8 mouse cellular contexts compared by ENCODE assay signal in genomic region chr7:107665586-107666261, GRCm38 (mm10). TPM values are rescaled to one million over a fixed set of nuclear protein-coding genes. Genes with fewer than 3 reads are reported as not detected.
DNase-seq lines count a peak whose midpoint lies in the region; ATAC-seq lines count a peak whose summit lies in the region.

No protein-coding gene starts in this region.

- 0 out of 2 replicates have a peak, but pooled peaks cover 7% of the 10 kb centered on the region for H3K4me1 ChIP-seq in brown adipose tissue, adult 24 weeks (ENCODE audit: control insufficient read depth, insufficient read depth, insufficient read length, low read length)
- peaks cover 73% of the 10 kb centered on the region for H3K4me1 ChIP-seq in limb, embryonic 10.5 days
- H3K4me1 ChIP-seq in midbrain, embryonic 12.5 days: peaks cover 33% of the 10 kb centered on the region

- H3K9me3 ChIP-seq in limb, embryonic 10.5 days (replicated peaks): no peaks in the 10 kb centered on the region
- H3K9me3 ChIP-seq in midbrain, embryonic 12.5 days: no peaks in the 10 kb centered on the region

- H3K4me2 ChIP-seq in midbrain, embryonic 12.5 days (replicated peaks): peak overlapping the region; percentile 41

- 17% methylated on average over 9 of the region's 9 CpGs for WGBS in limb, embryonic 10.5 days
- 11% methylated on average over 9 of the region's 9 CpGs for WGBS in midbrain, embryonic 12.5 days

- H3K4me3 ChIP-seq in brown adipose tissue, adult 24 weeks (ENCODE audit: insufficient read depth, low read depth, low read length): peak overlapping the region; percentile 40
- H3K4me3 ChIP-seq in limb, embryonic 10.5 days: peak overlapping the region; percentile 59
- peak overlapping the region; percentile 18 for H3K4me3 ChIP-seq in midbrain, embryonic 12.5 days

- peak overlapping the region; percentile 74 for H3K27ac ChIP-seq in brown adipose tissue, adult 24 weeks (replicated peaks; ENCODE audit: low read depth, low read length)
- H3K27ac ChIP-seq in limb, embryonic 10.5 days: peak overlapping the region; percentile 96
- peak overlapping the region; percentile 61; the same call in 1 of the 2 replicates for H3K27ac ChIP-seq in midbrain, embryonic 12.5 days (replicated peaks)

- peak; percentile 39 for ATAC-seq in midbrain, embryonic 12.5 days (ENCODE audit: low FRiP score, low read depth)

- H3K9ac ChIP-seq in midbrain, embryonic 12.5 days (replicated peaks): 0 out of 2 replicates have a peak overlapping the region, but pooled peaks have one; percentile 20

- no peaks in the 10 kb centered on the region for H3K27me3 ChIP-seq in limb, embryonic 10.5 days (ENCODE audit: low read depth, poor library complexity, severe bottlenecking)
- no peaks in the 10 kb centered on the region for H3K27me3 ChIP-seq in midbrain, embryonic 12.5 days

- peak; percentile 52 for DNase-seq in embryo, embryonic 9.5 days (ENCODE audit: extremely low spot score)
- DNase-seq in gastrocnemius, postnatal 4 days (ENCODE audit: low spot score in 2 of 2): peak; percentile 25 to 40
- peak; percentile 12 for DNase-seq in hindlimb bud, embryonic 11.5 days (ENCODE audit: extremely low spot score, low read depth, low spot score)
- peak; percentile 71 for DNase-seq in limb, embryonic 10.5 days (ENCODE audit: low spot score)
- DNase-seq in testis, postnatal 10 days (ENCODE audit: low spot score): peak; percentile 74
- DNase-seq in natural killer cell, adult 2 months (ENCODE audit: low spot score in 2 of 2): no peak

- peaks cover 5% of the 10 kb centered on the region for H3K36me3 ChIP-seq in limb, embryonic 10.5 days
- no peaks in the 10 kb centered on the region for H3K36me3 ChIP-seq in midbrain, embryonic 12.5 days

RNA-seq across cellular contexts. Expression of gene 5330417H12Rik, which starts 40.8 kb away (rescaled TPM):
- polyA plus RNA-seq in brown adipose tissue, adult 24 weeks (2012; ENCODE audit: insufficient read depth, insufficient read length, missing spikeins): not detected in 2 replicates
- not detected for total RNA-seq in gastrocnemius, postnatal 4 days (2021)
- polyA plus RNA-seq in limb, embryonic 10.5 days (2016; fragmentation: Nextera tagmentation; extraction: Ambion mirVana): not detected in 2 replicates
- not detected in 2 replicates for polyA plus RNA-seq in midbrain, embryonic 12.5 days (2016; fragmentation: Nextera tagmentation; extraction: Ambion mirVana)

Comparison
In these comparisons a context has a peak if more than half of its experiments do, and no peak if none do; other contexts are left out.
1. DNase-seq: peak in embryo, embryonic 9.5 days (single experiment), gastrocnemius, postnatal 4 days (2 of 2), hindlimb bud, embryonic 11.5 days (single experiment), limb, embryonic 10.5 days (single experiment) and testis, postnatal 10 days (single experiment); none in natural killer cell, adult 2 months (0 of 2).
2. Peak in every context shown above with its lines, with median percentiles within 50 percentile points of each other: H3K27ac ChIP-seq and H3K4me3 ChIP-seq.